Mouse (Mus musculus): ENCODE results near the gene Ifna16.

GRCm38 (mm10) chr4:88683812-88684211 is 7.1 kb upstream of the Ifna16 start, which contains the start of gene Ifna2:
- TF ChIP-seq CTCF (IDR thresholded peaks at IDR 0.05; ENCODE audit: borderline replicate concordance, insufficient read depth, low read length): no peak
- no peak for TF ChIP-seq POLR2A (IDR thresholded peaks at IDR 0.05; ENCODE audit: low read depth, low read length)

Measured in embryonic fibroblast, embryonic 13.5 days (primary cell).